Mouse (Mus musculus): Measurements from ENCODE around the gene Usp3. TPM values are rescaled to one million over a fixed set of nuclear protein-coding genes. Genes with fewer than 3 reads are reported as not detected.

Gene Usp3
- polyA plus RNA-seq, 1 experiment from 2014 or later, result 19.8 TPM

- Histone ChIP-seq H3K27me3 (ENCODE audit: insufficient read depth, low read length) (no peaks in the 10 kb centered on the region), H3K27ac (ENCODE audit: low read depth) (0 out of 2 replicates have a peak overlapping the region, but pooled peaks have one; percentile 45), H3K9me3 (ENCODE audit: low read length) (no peaks in the 10 kb centered on the region), H3K4me1 (ENCODE audit: insufficient read depth) (peaks cover 69% of the 10 kb centered on the region), H3K4me3 (ENCODE audit: low read depth, low read length) (no peak overlapping the region), H3K9ac (replicated peaks) (no peak overlapping the region), H3K4me2 (ENCODE audit: low read depth, low read length) (no peak overlapping the region), H3K36me3 (replicated peaks; ENCODE audit: insufficient read depth, low read length) (no peaks in the 10 kb centered on the region)
- WGBS (ENCODE audit: insufficient replicate concordance), result 54% methylated on average over 5 of the region's 5 CpGs
- no peak for DNase-seq
- no peak for ATAC-seq
- no peak for TF ChIP-seq EP300 (IDR thresholded peaks at IDR 0.05; ENCODE audit: low read depth)
- no peak for TF ChIP-seq CTCF (IDR thresholded peaks at IDR 0.05; ENCODE audit: low read depth)
Measured at GRCm38 (mm10) chr9:66598636-66599035, 5.7 kb upstream of the Usp3 start.

- TF ChIP-seq CTCF (IDR thresholded peaks at IDR 0.05; ENCODE audit: low read depth) (no peak), EP300 (IDR thresholded peaks at IDR 0.05; ENCODE audit: low read depth) (no peak)
- Histone ChIP-seq H3K4me3 (ENCODE audit: low read depth, low read length) (no peak overlapping the region), H3K4me2 (ENCODE audit: low read depth, low read length) (0 out of 2 replicates have a peak overlapping the region, but pooled peaks have one; percentile 2), H3K27me3 (ENCODE audit: insufficient read depth, low read length) (no peaks in the 10 kb centered on the region), H3K9ac (replicated peaks) (no peak overlapping the region), H3K36me3 (replicated peaks; ENCODE audit: insufficient read depth, low read length) (no peaks in the 10 kb centered on the region), H3K9me3 (ENCODE audit: low read length) (no peaks in the 10 kb centered on the region), H3K27ac (ENCODE audit: low read depth) (peak overlapping the region; percentile 32; the same call in 1 of the 2 replicates), H3K4me1 (ENCODE audit: insufficient read depth) (peaks cover 66% of the 10 kb centered on the region)
- no peak for DNase-seq
- no peak for ATAC-seq
- WGBS (ENCODE audit: insufficient replicate concordance), result 51% methylated on average over 7 of the region's 7 CpGs
Measured at GRCm38 (mm10) chr9:66597480-66598215, 4.7 kb upstream of the Usp3 start.

GRCm38 (mm10) chr9:66597076-66597475 is 4.1 kb upstream of the Usp3 start:
- peaks cover 66% of the 10 kb centered on the region for H3K4me1 ChIP-seq (ENCODE audit: insufficient read depth)
- WGBS (ENCODE audit: insufficient replicate concordance), result 50% methylated on average over 6 of the region's 6 CpGs
- 0 out of 2 replicates have a peak overlapping the region, but pooled peaks have one; percentile 2 for H3K4me2 ChIP-seq (ENCODE audit: low read depth, low read length)
- DNase-seq (no peak), ATAC-seq (no peak)
- no peaks in the 10 kb centered on the region for H3K27me3 ChIP-seq (ENCODE audit: insufficient read depth, low read length)
- no peaks in the 10 kb centered on the region for H3K36me3 ChIP-seq (replicated peaks; ENCODE audit: insufficient read depth, low read length)
- H3K27ac ChIP-seq (ENCODE audit: low read depth), result peak overlapping the region; percentile 32; the same call in 1 of the 2 replicates
- H3K9ac ChIP-seq (replicated peaks), result no peak overlapping the region
- no peak for TF ChIP-seq EP300 (IDR thresholded peaks at IDR 0.05; ENCODE audit: low read depth)
- no peaks in the 10 kb centered on the region for H3K9me3 ChIP-seq (ENCODE audit: low read length)
- H3K4me3 ChIP-seq (ENCODE audit: low read depth, low read length), result no peak overlapping the region

GRCm38 (mm10) chr9:66595722-66596675 is 3.1 kb upstream of the Usp3 start:
- no peak for DNase-seq
- Histone ChIP-seq H3K4me2 (ENCODE audit: low read depth, low read length) (no peak overlapping the region), H3K27me3 (ENCODE audit: insufficient read depth, low read length) (no peaks in the 10 kb centered on the region), H3K4me1 (ENCODE audit: insufficient read depth) (peaks cover 62% of the 10 kb centered on the region), H3K27ac (ENCODE audit: low read depth) (peak overlapping the region; percentile 60), H3K4me3 (ENCODE audit: low read depth, low read length) (no peak overlapping the region), H3K9ac (replicated peaks) (no peak overlapping the region), H3K36me3 (replicated peaks; ENCODE audit: insufficient read depth, low read length) (no peaks in the 10 kb centered on the region), H3K9me3 (ENCODE audit: low read length) (no peaks in the 10 kb centered on the region)
- 70% methylated on average over 5 of the region's 5 CpGs for WGBS (ENCODE audit: insufficient replicate concordance)
- TF ChIP-seq CTCF (IDR thresholded peaks at IDR 0.05; ENCODE audit: low read depth) (no peak), EP300 (IDR thresholded peaks at IDR 0.05; ENCODE audit: low read depth) (0 out of 2 replicates have a peak, but pooled peaks have one; percentile 16)
- ATAC-seq, result no peak

GRCm38 (mm10) chr9:66594061-66594460 is 1.1 kb upstream of the Usp3 start:
- peak overlapping the region; percentile 99 for H3K27ac ChIP-seq (ENCODE audit: low read depth)
- ATAC-seq (no peak), DNase-seq (peak; percentile 36)
- H3K4me3 ChIP-seq (ENCODE audit: low read depth, low read length), result peak overlapping the region; percentile 88
- H3K4me2 ChIP-seq (ENCODE audit: low read depth, low read length), result peak overlapping the region; percentile 85
- TF ChIP-seq CTCF (IDR thresholded peaks at IDR 0.05; ENCODE audit: low read depth), result no peak
- TF ChIP-seq EP300 (IDR thresholded peaks at IDR 0.05; ENCODE audit: low read depth), result no peak
- H3K4me1 ChIP-seq (ENCODE audit: insufficient read depth), result peaks cover 59% of the 10 kb centered on the region
- no peaks in the 10 kb centered on the region for H3K9me3 ChIP-seq (ENCODE audit: low read length)
- H3K36me3 ChIP-seq (replicated peaks; ENCODE audit: insufficient read depth, low read length), result no peaks in the 10 kb centered on the region
- H3K27me3 ChIP-seq (ENCODE audit: insufficient read depth, low read length), result no peaks in the 10 kb centered on the region
- 46% methylated on average over 3 of the region's 3 CpGs for WGBS (ENCODE audit: insufficient replicate concordance)
- peak overlapping the region; percentile 64 for H3K9ac ChIP-seq (replicated peaks)

GRCm38 (mm10) chr9:66593613-66593969 is 649 bp upstream of the Usp3 start:
- H3K27me3 ChIP-seq (ENCODE audit: insufficient read depth, low read length), result no peaks in the 10 kb centered on the region
- 0% methylated on average over 12 of the region's 12 CpGs for WGBS (ENCODE audit: insufficient replicate concordance)
- ATAC-seq, result no peak
- peak overlapping the region; percentile 64 for H3K9ac ChIP-seq (replicated peaks)
- H3K4me3 ChIP-seq (ENCODE audit: low read depth, low read length), result peak overlapping the region; percentile 88
- peak overlapping the region; percentile 99 for H3K27ac ChIP-seq (ENCODE audit: low read depth)
- peaks cover 55% of the 10 kb centered on the region for H3K4me1 ChIP-seq (ENCODE audit: insufficient read depth)
- no peak for TF ChIP-seq CTCF (IDR thresholded peaks at IDR 0.05; ENCODE audit: low read depth)
- TF ChIP-seq EP300 (IDR thresholded peaks at IDR 0.05; ENCODE audit: low read depth), result no peak
- H3K36me3 ChIP-seq (replicated peaks; ENCODE audit: insufficient read depth, low read length), result no peaks in the 10 kb centered on the region
- H3K9me3 ChIP-seq (ENCODE audit: low read length), result no peaks in the 10 kb centered on the region
- H3K4me2 ChIP-seq (ENCODE audit: low read depth, low read length), result peak overlapping the region; percentile 85
- no peak for DNase-seq

Data from liver, postnatal 0 days (tissue).